Mouse (Mus musculus) left cerebral cortex, postnatal 10 days (tissue): ENCODE measurements around the gene Ehmt2. TPM values are rescaled to one million over a fixed set of nuclear protein-coding genes. Genes with fewer than 3 reads are reported as not detected.
A peak's percentile ranks its signal among the peaks of the same experiment; 100 is the strongest.
"Not testable (repeated sequence)": the region's sequence is repeated elsewhere in the genome, so short reads cannot be mapped to it uniquely, and the experiment has no call there.

Source experiments
- DNase-seq, 2 experiments: peaks; one replicate each; pipeline ENCODE4 v3.0.0; 2021 to 2022; ENCODE audit warnings: low spot score in 2 of 2, mixed read lengths in 1 of 2; ENCODE audit errors: extremely low spot score in 1 of 2
- intact Hi-C: fragments of 180-260 bp; cut with DNase I; formaldehyde crosslinking; loops from one replicate; pipeline ENCODE4 v1.15.1; 2025
- total RNA-seq, 2 experiments: library from RNA; stranded (reverse); gene quantifications; 2 replicates each; pipeline ENCODE4 v1.2.3; 2021

Gene Ehmt2
- total RNA-seq, 2 experiments from 2014 or later, result 174 to 181 TPM

- intact Hi-C loops, result no loop called here
- DNase-seq, result no peak
These were observed 10.3 kb upstream of the Ehmt2 start for GRCm38 (mm10) chr17:34887942-34888341.

- intact Hi-C loops, result loop anchor here (5.0 kb wide), 1 partner anchor 33 kb away; no protein-coding TSS in a partner anchor
- DNase-seq, result no peak
These were observed 8.1 kb upstream of the Ehmt2 start for GRCm38 (mm10) chr17:34890074-34890743.

GRCm38 (mm10) chr17:34891377-34891776, 6.9 kb upstream of the Ehmt2 start:
- intact Hi-C loops, result loop anchor here (5.0 kb wide), 1 partner anchor 34 kb away; no protein-coding TSS in a partner anchor
- DNase-seq, result no peak

GRCm38 (mm10) chr17:34893072-34893824, 5.0 kb upstream of the Ehmt2 start:
- intact Hi-C loops, result loop anchor here (5.0 kb wide), 1 partner anchor 36 kb away; no protein-coding TSS in a partner anchor
- no peak for DNase-seq

- DNase-seq, result peak; percentile 91 to 96
- intact Hi-C loops, result loop anchor here (5.0 kb wide), 1 partner anchor 37 kb away; no protein-coding TSS in a partner anchor
These were observed 4.1 kb upstream of the Ehmt2 start for GRCm38 (mm10) chr17:34894074-34894597.

GRCm38 (mm10) chr17:34894801-34895530, 3.3 kb upstream of the Ehmt2 start:
- peak in 1 of 2 experiments; percentile 81 for DNase-seq
- intact Hi-C loops, result loop anchor here (5.0 kb wide), 1 partner anchor 38 kb away; no protein-coding TSS in a partner anchor

- DNase-seq, result peak in 1 of 2 experiments; percentile 45
- intact Hi-C loops, result no loop called here
These were observed 2.5 kb upstream of the Ehmt2 start for GRCm38 (mm10) chr17:34895724-34896123.

GRCm38 (mm10) chr17:34896366-34896765, 1.9 kb upstream of the Ehmt2 start:
- intact Hi-C loops, result no loop called here
- DNase-seq, result no peak

GRCm38 (mm10) chr17:34897373-34898159, 703 bp upstream of the Ehmt2 start:
- DNase-seq, result no peak
- intact Hi-C loops, result no loop called here

- DNase-seq, result no peak
- intact Hi-C loops, result no loop called here
These were observed 410 bp downstream of the Ehmt2 start for GRCm38 (mm10) chr17:34898706-34899052.

GRCm38 (mm10) chr17:34899053-34899889, 1.0 kb downstream of the Ehmt2 start:
- DNase-seq, result peak in 1 of 2 experiments; percentile 67
- intact Hi-C loops, result no loop called here

- no peak for DNase-seq
These were observed 1.6 kb downstream of the Ehmt2 start for GRCm38 (mm10) chr17:34899890-34900243.

GRCm38 (mm10) chr17:34900826-34901225, 2.6 kb downstream of the Ehmt2 start:
- intact Hi-C loops, result not testable (repeated sequence)

More at GRCm38 (mm10) chr17:34899890-34900243, 1.6 kb downstream of the Ehmt2 start:
- intact Hi-C loops, result no loop called here

GRCm38 (mm10) chr17:34901948-34902347, 3.7 kb downstream of the Ehmt2 start:
- DNase-seq, intact Hi-C loops: not testable (repeated sequence)

More at GRCm38 (mm10) chr17:34900826-34901225, 2.6 kb downstream of the Ehmt2 start:
- DNase-seq, result not testable (repeated sequence)

GRCm38 (mm10) chr17:34902895-34903294, 4.6 kb downstream of the Ehmt2 start:
- DNase-seq, result no peak
- intact Hi-C loops, result no loop called here

- DNase-seq, result no peak
- intact Hi-C loops, result no loop called here
These were observed 12.7 kb downstream of the Ehmt2 start for GRCm38 (mm10) chr17:34910982-34911381.

GRCm38 (mm10) chr17:34911945-34912351, 13.7 kb downstream of the Ehmt2 start:
- intact Hi-C loops, result no loop called here
- peak in 1 of 2 experiments; percentile 73 for DNase-seq
